Mouse (Mus musculus): ENCODE measurements around the gene 4933402D24Rik. TPM values are rescaled to one million over a fixed set of nuclear protein-coding genes. Genes with fewer than 3 reads are reported as not detected.

Gene 4933402D24Rik
- not detected in 2 replicates for total RNA-seq (2023)

GRCm38 (mm10) chr1:63769167-63769566 lies at the start of gene 4933402D24Rik:
4933402D24Rik (minus strand) TSS chr1:63769267.

GRCm38 (mm10) chr1:63730240-63730771 lies 38.8 kb downstream of the 4933402D24Rik start, which contains the start of the genes Mdh1b and Fastkd2:
Mdh1b (minus strand) TSS chr1:63730318.
Fastkd2 (plus strand) TSS chr1:63730614.

Other genes with a start within 250 kb of the 4933402D24Rik start
- gene Gm39653, start 153.3 kb downstream of the 4933402D24Rik start, total RNA-seq (2023): not detected in 2 replicates
- not detected in 2 replicates for gene Dytn, start 82.3 kb downstream of the 4933402D24Rik start, total RNA-seq (2023)
- gene Mdh1b, start 38.9 kb downstream of the 4933402D24Rik start, total RNA-seq (2023): not detected in 2 replicates
- gene Fastkd2, start 38.7 kb downstream of the 4933402D24Rik start, total RNA-seq (2023): 10.3 and 15.5 TPM in 2 replicates